Mouse (Mus musculus) ES-Bruce4 (cell line): Measurements from ENCODE around the gene Borcs7.

Source experiments
- CTCF ChIP-seq: IDR thresholded peaks from one replicate; pipeline ENCODE4 v1.8.1; 2011; ENCODE audit warnings: low read depth, low read length
- EP300 ChIP-seq: IDR thresholded peaks from 2 replicates; pipeline ENCODE4 v1.6.1; 2011; ENCODE audit warnings: low read depth, low read length; ENCODE audit not compliant: insufficient read depth

- TF ChIP-seq EP300, result no peak
- no peak for TF ChIP-seq CTCF
Observed at GRCm38 (mm10) chr19:46733626-46734025, 43.9 kb downstream of the Borcs7 start.
